Mouse (Mus musculus) CH12.LX (cell line): ENCODE results near the gene Zfyve9. TPM values are rescaled to one million over a fixed set of nuclear protein-coding genes. Genes with fewer than 3 reads are reported as not detected.

Source experiments
- DNase-seq: peaks from one replicate; pipeline ENCODE4 v3.0.0-alpha.2; 2013; ENCODE audit errors: extremely low read depth
- H3K27ac ChIP-seq: 2 replicates; pipeline ENCODE4 v1.5.1; 2012; ENCODE audit warnings: low read depth, mild to moderate bottlenecking, control low read depth, moderate library complexity; ENCODE audit not compliant: insufficient read depth
- H3K27me3 ChIP-seq: replicated peaks from 2 replicates; pipeline ENCODE3; 2012; ENCODE audit warnings: inconsistent platforms
- H3K36me3 ChIP-seq, 2 experiments: replicated peaks in 1 of 2; 2 replicates each; pipeline versions ENCODE3 to v1.6.1; 2012; ENCODE audit warnings: inconsistent platforms in 1 of 2, low read length in 1 of 2, mild to moderate bottlenecking in 1 of 2, mixed read lengths in 1 of 2, moderate library complexity in 1 of 2; ENCODE audit not compliant: control insufficient read depth in 1 of 2, insufficient read depth in 1 of 2
- H3K4me1 ChIP-seq, 2 experiments: 2 replicates each; pipeline ENCODE4 v1.6.1; 2012; ENCODE audit warnings: inconsistent platforms in 1 of 2, moderate library complexity in 1 of 2; ENCODE audit not compliant: insufficient read depth in 2 of 2, control insufficient read depth in 1 of 2
- H3K4me2 ChIP-seq: 2 replicates; pipeline ENCODE4 v1.6.1; 2012; ENCODE audit warnings: low read depth, mild to moderate bottlenecking, control low read depth; ENCODE audit not compliant: poor library complexity, insufficient read depth, severe bottlenecking
- H3K4me3 ChIP-seq, 3 experiments: fragments of 150-350 bp in 1 of 3; sonication (generic) in 1 of 3; replicated peaks in 1 of 3; 2 replicates each; pipeline versions ENCODE3 to v1.5.1; 2011 to 2012; ENCODE audit warnings: low read depth in 2 of 3, low read length in 2 of 3, mild to moderate bottlenecking in 2 of 3, moderate library complexity in 2 of 3, control low read depth in 1 of 3, improper control_type of control experiment in 1 of 3, inconsistent platforms in 1 of 3, mixed read lengths in 1 of 3; ENCODE audit not compliant: poor library complexity in 1 of 3
- H3K79me2 ChIP-seq: replicated peaks from 2 replicates; pipeline ENCODE4 v1.6.1; 2012; ENCODE audit warnings: mild to moderate bottlenecking, moderate library complexity; ENCODE audit not compliant: control insufficient read depth, poor library complexity, insufficient read depth, severe bottlenecking; ENCODE audit errors: extremely low read depth
- H3K9ac ChIP-seq: 2 replicates; pipeline ENCODE4 v1.6.1; 2012; ENCODE audit warnings: low read depth, mild to moderate bottlenecking, control low read depth, moderate library complexity; ENCODE audit not compliant: insufficient read depth
- H3K9me3 ChIP-seq: replicated peaks from 2 replicates; pipeline ENCODE3; 2012; ENCODE audit warnings: low read length, inconsistent platforms, mixed read lengths
- BHLHE40 ChIP-seq: IDR thresholded peaks from 2 replicates; pipeline ENCODE4 v1.6.1; 2011; ENCODE audit warnings: mild to moderate bottlenecking, low read depth, low read length, improper control_type of control experiment
- CHD1 ChIP-seq: IDR thresholded peaks from 2 replicates; pipeline ENCODE4 v1.6.1; 2012; ENCODE audit warnings: low read depth, low read length, improper control_type of control experiment, inconsistent platforms
- CHD2 ChIP-seq: IDR thresholded peaks from 2 replicates; pipeline ENCODE4 v1.6.1; 2011; ENCODE audit warnings: low read length, improper control_type of control experiment
- CTCF ChIP-seq, 2 experiments: IDR thresholded peaks in 1 of 2; conservative IDR thresholded peaks in 1 of 2; 2 replicates each; pipeline ENCODE4 v1.5.1; 2011 to 2012; ENCODE audit warnings: low read depth in 2 of 2, low read length in 2 of 2, improper control_type of control experiment in 1 of 2, inconsistent platforms in 1 of 2, mild to moderate bottlenecking in 1 of 2, moderate library complexity in 1 of 2
- E2F4 ChIP-seq: IDR thresholded peaks from 2 replicates; pipeline ENCODE4 v1.6.1; 2011; ENCODE audit warnings: low read depth, low read length, improper control_type of control experiment; ENCODE audit not compliant: insufficient replicate concordance
- EP300 ChIP-seq: IDR thresholded peaks from 2 replicates; pipeline ENCODE4 v1.6.1; 2011; ENCODE audit warnings: low read length, improper control_type of control experiment
- ETS1 ChIP-seq: conservative IDR thresholded peaks from 2 replicates; pipeline ENCODE4 v1.6.1; 2012; ENCODE audit warnings: low read depth, mild to moderate bottlenecking, inconsistent platforms, low read length, improper control_type of control experiment, moderate library complexity
- HCFC1 ChIP-seq: IDR thresholded peaks from 2 replicates; pipeline ENCODE4 v1.6.1; 2012; ENCODE audit warnings: low read depth, mild to moderate bottlenecking, inconsistent platforms, low read length, improper control_type of control experiment
- IRF4 ChIP-seq: IDR thresholded peaks from 2 replicates; pipeline ENCODE4 v1.6.1; 2014; ENCODE audit warnings: low read depth, mild to moderate bottlenecking, inconsistent platforms, low read length, improper control_type of control experiment
- JUN ChIP-seq: IDR thresholded peaks from 2 replicates; pipeline ENCODE4 v1.6.1; 2011; ENCODE audit warnings: low read depth, mild to moderate bottlenecking, low read length, improper control_type of control experiment, moderate library complexity; ENCODE audit not compliant: insufficient read depth
- JUND ChIP-seq: conservative IDR thresholded peaks from 2 replicates; pipeline ENCODE4 v1.6.1; 2011; ENCODE audit warnings: low read depth, low read length, improper control_type of control experiment
- KAT2A ChIP-seq: IDR thresholded peaks from 2 replicates; pipeline ENCODE4 v1.6.1; 2012; ENCODE audit warnings: low read length, improper control_type of control experiment, inconsistent platforms; ENCODE audit not compliant: insufficient replicate concordance
- MAFK ChIP-seq: IDR thresholded peaks from 2 replicates; pipeline ENCODE4 v1.6.1; 2011; ENCODE audit warnings: low read length, improper control_type of control experiment; ENCODE audit not compliant: insufficient replicate concordance
- MAX ChIP-seq: IDR thresholded peaks from 2 replicates; pipeline ENCODE4 v1.6.1; 2011; ENCODE audit warnings: low read length, improper control_type of control experiment
- MAZ ChIP-seq: IDR thresholded peaks from 2 replicates; pipeline ENCODE4 v1.6.1; 2012; ENCODE audit warnings: low read depth, mild to moderate bottlenecking, inconsistent platforms, low read length, improper control_type of control experiment, moderate library complexity
- MEF2A ChIP-seq: IDR thresholded peaks from 2 replicates; pipeline ENCODE4 v1.6.1; 2014; ENCODE audit warnings: low read depth, mild to moderate bottlenecking, inconsistent platforms, low read length, improper control_type of control experiment, borderline replicate concordance
- PAX5 ChIP-seq: IDR thresholded peaks from 2 replicates; pipeline ENCODE4 v1.6.1; 2012; ENCODE audit warnings: low read length, inconsistent platforms, mixed read lengths
- POLR2A ChIP-seq: IDR thresholded peaks from 2 replicates; pipeline ENCODE4 v1.6.1; 2011; ENCODE audit warnings: low read depth, mild to moderate bottlenecking, improper control_type of control experiment, low read length
- POLR2AphosphoS2 ChIP-seq: IDR thresholded peaks from 2 replicates; pipeline ENCODE4 v1.6.1; 2011; ENCODE audit warnings: low read depth, low read length, improper control_type of control experiment
- RAD21 ChIP-seq: IDR thresholded peaks from 2 replicates; pipeline ENCODE4 v1.6.1; 2011; ENCODE audit warnings: low read depth, mild to moderate bottlenecking, low read length, improper control_type of control experiment, moderate library complexity
- TBP ChIP-seq: conservative IDR thresholded peaks from 2 replicates; pipeline ENCODE4 v1.6.1; 2011; ENCODE audit warnings: low read depth, low read length, improper control_type of control experiment
- UBTF ChIP-seq: IDR thresholded peaks from 2 replicates; pipeline ENCODE4 v1.6.1; 2012; ENCODE audit warnings: low read depth, mild to moderate bottlenecking, inconsistent platforms, low read length, improper control_type of control experiment, moderate library complexity
- USF2 ChIP-seq: conservative IDR thresholded peaks from 2 replicates; pipeline ENCODE4 v1.6.1; 2011; ENCODE audit warnings: low read depth, low read length, improper control_type of control experiment
- ZKSCAN1 ChIP-seq: IDR thresholded peaks from 2 replicates; pipeline ENCODE4 v1.6.1; 2012; ENCODE audit warnings: low read depth, inconsistent platforms, low read length, improper control_type of control experiment, borderline replicate concordance
- ZMIZ1 ChIP-seq: IDR thresholded peaks from 2 replicates; pipeline ENCODE4 v1.6.1; 2012; ENCODE audit warnings: low read depth, mild to moderate bottlenecking, inconsistent platforms, low read length, improper control_type of control experiment
- ZNF384 ChIP-seq: IDR thresholded peaks from 2 replicates; pipeline ENCODE4 v1.6.1; 2012; ENCODE audit warnings: low read depth, low read length, improper control_type of control experiment, inconsistent platforms
- dilution Hi-C: fragments of 300-500 bp; cut with MboI; formaldehyde crosslinking; loops from 2 replicates; pipeline ENCODE4 v1.14.3; 2020; ENCODE audit warnings: low sequenced_read_pairs; ENCODE audit not compliant: extremely low pct_unique_long_range_greater_than_20kb, extremely low pct_ligation_motif_present
- in situ Hi-C: fragments of 300-500 bp; cut with MboI; formaldehyde crosslinking; loops from 3 replicates; pipeline ENCODE4 v1.14.3; 2019; ENCODE audit warnings: low sequenced_read_pairs, low pct_ligation_motif_present, low pct_unique_long_range_greater_than_20kb, mixed read lengths
- polyA plus RNA-seq: library from polyadenylated mRNA; unstranded; fragments of >175 nt; gene quantifications from 2 replicates; pipeline ENCODE4 v1.2.1, GENCODE M21; 2012; ENCODE audit warnings: low read depth; ENCODE audit not compliant: insufficient read length
- total RNA-seq, 2 experiments: library from RNA; depleted of rRNA; stranded (reverse); fragments of 300-350 nt in 1 of 2; fragments of >200 nt in 1 of 2; gene quantifications; 2 replicates each; pipeline ENCODE4 v1.2.3; 2012 to 2014

Zfyve9 gene
- total and polyA plus RNA-seq, 3 experiments, result 0.83 to 2.8 (median 1.6) TPM

DNA sequence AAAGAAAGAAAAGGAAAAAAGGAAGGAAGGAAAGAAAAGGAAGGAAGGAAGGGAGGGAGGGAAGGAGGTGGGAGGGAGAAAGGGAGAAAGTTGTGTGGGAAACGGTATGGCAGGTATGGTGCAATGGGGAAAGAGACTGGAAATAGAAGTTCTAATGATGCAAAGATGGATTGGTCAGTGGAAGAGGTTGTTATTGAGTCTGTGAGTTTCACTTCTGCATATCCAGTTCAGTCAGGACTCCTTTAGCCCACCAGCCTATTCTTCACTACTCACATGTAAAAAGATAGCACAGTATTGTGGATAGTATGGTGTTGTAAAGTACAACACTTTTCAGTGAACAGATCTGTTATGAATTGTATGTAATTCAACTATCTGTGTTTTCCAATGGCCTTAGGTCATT, 9.9 kb upstream of the Zfyve9 start (continued):
- TF ChIP-seq MAZ, result no peak

GRCm38 (mm10) chr4:108789258-108789936, 8.8 kb upstream of the Zfyve9 start:
- H3K4me1 ChIP-seq, result peaks cover 2 to 16% of the 10 kb centered on the region in 2 experiments; a peak in 2 of 4 replicates
- no peaks in the 10 kb centered on the region for H3K79me2 ChIP-seq
- dilution Hi-C loops, result no loop called here
- H3K27me3 ChIP-seq, result no peaks in the 10 kb centered on the region
- TF ChIP-seq ZKSCAN1, result no peak
- TF ChIP-seq JUN, result 0 out of 2 replicates have a peak, but pooled peaks have one; percentile 22
- peak; percentile 54; the same call in 1 of the 2 replicates for TF ChIP-seq JUND
- peak; percentile 61 for TF ChIP-seq IRF4
- no peak; the same call in none of the 2 replicates for TF ChIP-seq RAD21
- TF ChIP-seq ETS1, result 0 out of 2 replicates have a peak, but pooled peaks have one; percentile 15
- no peak for TF ChIP-seq CHD1
- peak; percentile 87; the same call in 1 of the 2 replicates for TF ChIP-seq MEF2A
- TF ChIP-seq CTCF (conservative IDR thresholded peaks at IDR 0.05 in 1 of 2, IDR thresholded peaks at IDR 0.05 in 1 of 2; ENCODE audit: low read depth in 2 of 2, low read length in 2 of 2), result peak in 1 of 2 experiments; percentile 31; a peak in 2 of 4 replicates
- no peak overlapping the region for H3K4me2 ChIP-seq
- no peaks in the 10 kb centered on the region for H3K36me3 ChIP-seq
- H3K27ac ChIP-seq, result no peak overlapping the region
- peak; percentile 24 for DNase-seq
- no peak overlapping the region for H3K9ac ChIP-seq
- no peak overlapping the region for H3K4me3 ChIP-seq
- in situ Hi-C loops, result loop anchor here (10.0 kb wide), 1 partner anchor 95 kb away; no protein-coding TSS in a partner anchor
- H3K9me3 ChIP-seq, result no peaks in the 10 kb centered on the region

DNA sequence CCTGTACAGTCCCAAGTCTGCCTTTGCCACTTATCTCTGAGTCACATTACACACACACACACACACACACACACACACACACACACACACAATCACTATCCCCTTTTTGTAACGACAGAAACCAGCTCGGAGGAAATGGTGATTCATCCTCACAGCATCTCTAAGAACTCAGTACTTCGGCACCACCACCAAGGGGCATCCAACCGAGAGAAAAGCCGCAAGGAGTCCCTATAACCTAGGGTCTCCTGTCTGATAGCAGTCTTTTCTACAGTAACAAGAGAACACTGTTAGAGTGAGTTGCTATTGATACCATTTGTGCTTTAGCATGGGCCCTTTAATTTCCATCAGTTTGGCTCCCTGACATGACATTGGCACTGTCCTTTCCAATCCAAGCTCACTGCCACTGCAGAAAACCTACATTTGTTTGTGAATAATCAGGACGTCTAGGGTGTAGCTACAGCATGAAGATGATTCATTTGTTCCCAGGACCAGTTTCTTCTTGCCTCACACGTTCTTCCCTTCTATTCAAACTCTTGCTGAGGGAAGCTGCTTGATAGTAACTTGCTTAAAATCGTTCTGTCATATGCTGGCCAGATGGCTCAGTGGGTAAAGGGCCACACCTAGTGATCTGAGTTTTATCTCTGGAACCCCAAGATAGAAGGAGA, 2.0 kb upstream of the Zfyve9 start:
- peak overlapping the region; percentile 73 for H3K4me2 ChIP-seq
- TF ChIP-seq BHLHE40 (no peak; the same call in 1 of the 2 replicates), CTCF (conservative IDR thresholded peaks at IDR 0.05 in 1 of 2, IDR thresholded peaks at IDR 0.05 in 1 of 2; ENCODE audit: low read depth in 2 of 2, low read length in 2 of 2) (peak in 1 of 2 experiments; percentile 26; a peak in 2 of 4 replicates), TBP (no peak), POLR2AphosphoS2 (no peak), ZNF384 (no peak), POLR2A (no peak), JUND (no peak; the same call in 1 of the 2 replicates), ZMIZ1 (no peak), PAX5 (no peak), KAT2A (no peak), E2F4 (no peak), MAFK (0 out of 2 replicates have a peak, but pooled peaks have one; percentile 14), UBTF (no peak), EP300 (peak; percentile 11; the same call in 1 of the 2 replicates), HCFC1 (no peak; the same call in 1 of the 2 replicates), MEF2A (no peak), MAX (0 out of 2 replicates have a peak, but pooled peaks have one; percentile 12), CHD1 (no peak), CHD2 (no peak), USF2 (no peak), JUN (0 out of 2 replicates have a peak, but pooled peaks have one; percentile 17)

More for the DNA sequence above, 2.0 kb upstream of the Zfyve9 start:
- Histone ChIP-seq H3K27ac (peak overlapping the region; percentile 19; the same call in 1 of the 2 replicates), H3K4me1 (peaks cover 2 to 19% of the 10 kb centered on the region in 2 experiments; a peak in 3 of 4 replicates), H3K27me3 (peaks cover 12% of the 10 kb centered on the region), H3K9ac (no peak overlapping the region), H3K9me3 (no peaks in the 10 kb centered on the region), H3K36me3 (no peaks in the 10 kb centered on the region), H3K79me2 (no peaks in the 10 kb centered on the region), H3K4me3 (peak overlapping the region in 1 of 3 experiments; percentile 18)
- DNase-seq, result peak; percentile 59
- in situ Hi-C loops (loop anchor here (10.0 kb wide), 1 partner anchor 88 kb away; no protein-coding TSS in a partner anchor), dilution Hi-C loops (no loop called here)
